Mouse (Mus musculus): ENCODE results near the gene Fastkd3. TPM values are rescaled to one million over a fixed set of nuclear protein-coding genes. Genes with fewer than 3 reads are reported as not detected.
"Not testable (repeated sequence)": the region's sequence is repeated elsewhere in the genome, so short reads cannot be mapped to it uniquely, and the experiment has no call there.

Fastkd3 gene
- polyA plus RNA-seq (2015; fragmentation: Nextera tagmentation; extraction: Ambion mirVana): 19.9 and 21.8 TPM in 2 replicates

GRCm38 (mm10) chr13:68581747-68582516 lies at the start of gene Fastkd3, which contains the start of gene Mtrr:
Fastkd3 (plus strand) TSS chr13:68582234.
Mtrr (minus strand) TSS chr13:68582149.
- H3K27ac ChIP-seq (replicated peaks): peak within 1 kb of the TSS; percentile 83
- ATAC-seq (ENCODE audit: low FRiP score, low TSS enrichment) (peak; percentile 99), DNase-seq (ENCODE audit: low spot score) (peak; percentile 98)
- peak within 1 kb of the TSS; percentile 89 for H3K4me3 ChIP-seq (ENCODE audit: low read depth, low read length)
- no peaks in the 10 kb centered on the region for H3K9me3 ChIP-seq (ENCODE audit: control insufficient read depth, low read length)
- TF ChIP-seq CTCF (IDR thresholded peaks at IDR 0.05; ENCODE audit: low read depth): no peak
- no peak for TF ChIP-seq EP300 (optimal IDR thresholded peaks at IDR 0.05)
- peaks cover 16% of the 10 kb centered on the region; the same call in 1 of the 2 replicates for H3K36me3 ChIP-seq (ENCODE audit: control insufficient read depth, insufficient read depth, low read length)
- no peaks in the 10 kb centered on the region for H3K27me3 ChIP-seq (ENCODE audit: control insufficient read depth, insufficient read depth, low read length)
- peak within 1 kb of the TSS; percentile 84 for H3K9ac ChIP-seq (ENCODE audit: low read length)
- 0 out of 2 replicates have a peak, but pooled peaks cover 3% of the 10 kb centered on the region for H3K4me1 ChIP-seq (replicated peaks; ENCODE audit: control insufficient read depth, insufficient read depth)
- WGBS: under 1% methylated on average over 80 of the region's 81 CpGs
- peak within 1 kb of the TSS; percentile 76 for H3K4me2 ChIP-seq (replicated peaks; ENCODE audit: low read depth)

DNA sequence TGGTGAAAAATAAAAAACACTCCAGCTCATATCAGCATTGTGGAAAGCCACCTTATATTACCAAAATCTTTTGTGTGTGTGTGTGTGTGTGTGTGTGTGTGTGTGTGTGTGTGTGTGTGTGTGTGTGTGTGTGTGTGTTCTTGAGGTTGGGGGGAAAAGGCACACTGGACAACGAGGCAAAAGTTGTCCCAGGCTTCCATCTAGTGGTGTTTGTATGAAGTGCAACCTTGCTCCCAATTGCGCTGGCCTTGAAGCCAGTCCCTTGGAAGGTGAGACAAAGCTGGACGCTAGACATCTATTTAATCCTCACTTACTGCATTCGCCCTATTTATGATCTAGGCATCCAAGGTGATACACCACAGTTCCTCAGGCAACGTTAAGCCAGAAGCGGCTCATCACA lies 28.6 kb upstream of the Fastkd3 start:
- ATAC-seq (ENCODE audit: low FRiP score, low TSS enrichment); H3K4me2 ChIP-seq (replicated peaks; ENCODE audit: low read depth); H3K9me3 ChIP-seq (ENCODE audit: control insufficient read depth, low read length); H3K27me3 ChIP-seq (ENCODE audit: control insufficient read depth, insufficient read depth, low read length); H3K4me3 ChIP-seq (ENCODE audit: low read depth, low read length); H3K27ac ChIP-seq (replicated peaks); H3K36me3 ChIP-seq (ENCODE audit: control insufficient read depth, insufficient read depth, low read length); H3K9ac ChIP-seq (ENCODE audit: low read length); H3K4me1 ChIP-seq (replicated peaks; ENCODE audit: control insufficient read depth, insufficient read depth); DNase-seq (ENCODE audit: low spot score): not testable (repeated sequence)
- TF ChIP-seq CTCF (IDR thresholded peaks at IDR 0.05; ENCODE audit: low read depth): peak; percentile 68
- WGBS: 17% methylated on average over 4 of the region's 6 CpGs

GRCm38 (mm10) chr13:68568110-68568509 lies 13.9 kb upstream of the Fastkd3 start:
- 95% methylated on average over 9 of the region's 9 CpGs for WGBS
- DNase-seq (ENCODE audit: low spot score) (no peak), ATAC-seq (ENCODE audit: low FRiP score, low TSS enrichment) (no peak)
- no peak overlapping the region for H3K9ac ChIP-seq (ENCODE audit: low read length)
- no peak overlapping the region for H3K4me3 ChIP-seq (ENCODE audit: low read depth, low read length)
- TF ChIP-seq EP300 (optimal IDR thresholded peaks at IDR 0.05) (no peak), CTCF (IDR thresholded peaks at IDR 0.05; ENCODE audit: low read depth) (no peak)
- H3K27me3 ChIP-seq (ENCODE audit: control insufficient read depth, insufficient read depth, low read length): no peaks in the 10 kb centered on the region
- H3K4me1 ChIP-seq (replicated peaks; ENCODE audit: control insufficient read depth, insufficient read depth): no peaks in the 10 kb centered on the region
- H3K9me3 ChIP-seq (ENCODE audit: control insufficient read depth, low read length): no peaks in the 10 kb centered on the region
- H3K4me2 ChIP-seq (replicated peaks; ENCODE audit: low read depth): no peak overlapping the region
- no peak overlapping the region for H3K27ac ChIP-seq (replicated peaks)
- peaks cover 17% of the 10 kb centered on the region; the same call in 1 of the 2 replicates for H3K36me3 ChIP-seq (ENCODE audit: control insufficient read depth, insufficient read depth, low read length)

- Histone ChIP-seq H3K36me3 (ENCODE audit: control insufficient read depth, insufficient read depth, low read length) (peaks cover 17% of the 10 kb centered on the region; the same call in 1 of the 2 replicates), H3K27me3 (ENCODE audit: control insufficient read depth, insufficient read depth, low read length) (no peaks in the 10 kb centered on the region), H3K4me3 (ENCODE audit: low read depth, low read length) (no peak overlapping the region), H3K4me2 (replicated peaks; ENCODE audit: low read depth) (no peak overlapping the region), H3K9ac (ENCODE audit: low read length) (no peak overlapping the region), H3K4me1 (replicated peaks; ENCODE audit: control insufficient read depth, insufficient read depth) (no peaks in the 10 kb centered on the region), H3K9me3 (ENCODE audit: control insufficient read depth, low read length) (no peaks in the 10 kb centered on the region), H3K27ac (replicated peaks) (no peak overlapping the region)
- DNase-seq (ENCODE audit: low spot score): no peak
- no peak for TF ChIP-seq EP300 (optimal IDR thresholded peaks at IDR 0.05)
- TF ChIP-seq CTCF (IDR thresholded peaks at IDR 0.05; ENCODE audit: low read depth): no peak
- ATAC-seq (ENCODE audit: low FRiP score, low TSS enrichment): no peak
- WGBS: 92% methylated on average over 11 of the region's 11 CpGs
Measured at GRCm38 (mm10) chr13:68568548-68568947, 13.5 kb upstream of the Fastkd3 start.

GRCm38 (mm10) chr13:68569589-68570336 lies 12.3 kb upstream of the Fastkd3 start:
- H3K36me3 ChIP-seq (ENCODE audit: control insufficient read depth, insufficient read depth, low read length): peaks cover 15% of the 10 kb centered on the region; the same call in 1 of the 2 replicates
- peak; percentile 58 for DNase-seq (ENCODE audit: low spot score)
- no peaks in the 10 kb centered on the region for H3K4me1 ChIP-seq (replicated peaks; ENCODE audit: control insufficient read depth, insufficient read depth)
- ATAC-seq (ENCODE audit: low FRiP score, low TSS enrichment): peak; percentile 40; the same call in 1 of the 2 replicates
- no peak overlapping the region for H3K4me3 ChIP-seq (ENCODE audit: low read depth, low read length)
- WGBS: 45% methylated on average over 17 of the region's 17 CpGs
- H3K27me3 ChIP-seq (ENCODE audit: control insufficient read depth, insufficient read depth, low read length): no peaks in the 10 kb centered on the region
- TF ChIP-seq CTCF (IDR thresholded peaks at IDR 0.05; ENCODE audit: low read depth) (peak; percentile 91), EP300 (optimal IDR thresholded peaks at IDR 0.05) (no peak)
- no peaks in the 10 kb centered on the region for H3K9me3 ChIP-seq (ENCODE audit: control insufficient read depth, low read length)
- no peak overlapping the region for H3K9ac ChIP-seq (ENCODE audit: low read length)
- H3K4me2 ChIP-seq (replicated peaks; ENCODE audit: low read depth): no peak overlapping the region
- no peak overlapping the region for H3K27ac ChIP-seq (replicated peaks)
